Mouse (Mus musculus) E14TG2a.4 (cell line): Measurements from ENCODE around the gene Gm17018.

Source experiments
- CTCF ChIP-seq: conservative IDR thresholded peaks from 2 replicates; pipeline ENCODE4 v1.5.1; 2014; ENCODE audit warnings: low read length
- NANOG ChIP-seq: IDR thresholded peaks from 2 replicates; pipeline ENCODE4 v1.6.1; 2014; ENCODE audit warnings: borderline replicate concordance, low read length, mixed read lengths
- POU5F1 ChIP-seq: IDR thresholded peaks from 2 replicates; pipeline ENCODE4 v1.6.1; 2014; ENCODE audit warnings: low read length, borderline replicate concordance

- TF ChIP-seq CTCF (no peak), NANOG (no peak), POU5F1 (no peak)
These were observed 5.7 kb downstream of the Gm17018 start for GRCm38 (mm10) chr19:45565925-45566715.
